Mouse (Mus musculus) CD4-positive helper T cell, adult 2 months (primary cell): ENCODE data around the gene Smg6.

Experiments used
- DNase-seq: peaks from one replicate; pipeline ENCODE4 v3.0.0-alpha.2; 2012; ENCODE audit warnings: low read depth, missing footprints, low spot score

Smg6 gene

DNA sequence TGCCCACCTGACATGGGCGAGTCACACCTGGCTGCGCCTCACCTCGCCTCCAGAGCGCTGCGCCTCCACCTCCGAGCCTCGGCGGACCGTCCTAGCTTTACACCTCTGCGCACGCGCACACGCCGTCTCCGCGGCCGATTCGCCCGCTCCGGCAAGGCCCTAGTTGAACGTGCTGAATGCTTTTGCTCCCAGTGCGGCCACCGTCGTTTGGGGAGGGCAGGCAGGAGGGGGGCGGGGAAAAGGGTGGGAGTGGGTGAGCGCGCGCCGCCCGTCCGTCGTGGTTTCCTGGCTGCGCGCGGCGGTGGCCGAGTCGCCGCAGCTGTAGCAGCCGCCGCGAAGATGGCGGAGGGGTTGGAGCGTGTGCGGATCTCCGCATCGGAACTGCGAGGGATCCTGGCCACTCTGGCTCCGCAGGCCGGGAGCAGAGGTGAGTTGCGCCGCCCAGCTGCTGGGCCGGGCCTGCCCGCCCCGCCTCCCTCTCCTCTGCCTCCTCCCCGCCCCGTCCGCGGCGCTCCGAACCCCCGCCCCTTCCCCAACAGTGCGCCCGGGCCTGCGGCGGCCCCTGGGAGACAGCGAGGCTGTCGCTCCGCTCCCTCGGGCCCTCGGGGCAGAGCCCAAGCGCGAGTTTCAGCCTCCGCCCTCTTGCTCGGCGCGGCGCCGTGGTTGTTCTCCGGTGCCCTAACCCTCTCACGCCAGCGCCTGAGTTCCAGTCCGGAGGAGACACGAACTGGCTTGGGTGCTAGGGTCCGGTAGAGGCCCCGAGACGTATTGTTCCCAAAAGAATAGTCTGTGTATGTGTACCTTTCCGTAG lies at the start of gene Smg6, which contains the start of gene Srr:
Gene Smg6 (plus strand): TSS at position 247 of the 811 bp plus-strand sequence.
Gene Srr (minus strand): TSS at position 372 of the 811 bp plus-strand sequence.
- peak; percentile 98 for DNase-seq

DNA sequence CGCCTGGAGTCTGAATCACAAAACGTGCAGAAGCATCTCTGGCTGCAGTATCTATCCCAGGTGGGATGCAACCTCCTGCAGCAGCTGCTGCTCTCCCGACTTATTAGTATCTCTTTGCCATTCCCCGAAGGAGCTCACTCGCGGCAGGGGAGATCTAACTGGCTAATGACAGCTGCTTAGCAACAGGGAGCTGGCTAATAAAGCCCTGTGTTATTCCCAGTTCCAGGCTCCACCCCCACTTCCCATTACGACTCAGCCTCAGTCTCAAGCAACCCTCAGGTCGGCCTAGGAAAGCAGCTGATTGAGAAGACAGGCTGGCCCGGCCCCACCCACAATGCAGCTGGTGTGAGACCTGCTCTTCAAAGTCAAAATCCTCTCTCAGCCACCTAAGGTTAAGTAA lies 48.8 kb upstream of the Smg6 start:
- DNase-seq, result no peak

DNA sequence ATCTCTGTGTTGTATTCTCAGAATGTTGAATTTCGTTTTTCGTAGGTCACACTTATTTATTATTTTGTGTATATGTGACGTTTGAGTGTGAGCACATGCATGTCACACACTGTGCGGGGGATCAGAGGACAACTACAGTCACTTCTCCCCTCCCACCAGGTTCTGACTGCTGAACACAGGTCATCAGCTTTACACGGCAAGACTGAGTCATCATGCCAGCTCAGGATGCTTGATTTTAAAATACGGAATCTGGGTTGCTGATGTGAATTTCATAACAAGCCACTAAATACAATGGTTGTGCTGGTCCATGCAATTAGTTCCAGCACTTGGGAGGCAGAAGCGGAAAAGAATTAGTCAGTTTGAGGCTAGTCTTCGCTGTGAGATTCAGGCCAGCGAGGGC lies 44.6 kb upstream of the Smg6 start:
- peak; percentile 42 for DNase-seq

DNA sequence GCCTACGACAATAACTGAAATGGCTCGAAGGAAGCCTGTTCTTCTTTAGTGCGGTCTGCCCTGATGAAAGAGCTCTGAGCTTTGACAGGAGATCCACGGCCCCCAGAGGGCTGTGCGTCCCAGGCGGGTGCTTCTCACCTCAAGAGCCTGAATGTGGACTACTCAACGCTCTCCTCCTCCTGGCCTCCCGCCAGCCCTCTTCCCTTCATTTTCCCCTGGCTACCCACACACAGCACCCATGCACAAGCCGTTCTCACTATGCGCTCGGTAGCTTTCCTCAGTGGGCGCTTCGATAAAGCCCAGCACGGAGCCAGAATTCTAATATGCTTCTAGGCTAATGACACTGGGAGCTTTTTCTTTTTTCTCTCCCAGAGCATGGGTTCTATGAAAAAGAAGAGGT lies 43.6 kb upstream of the Smg6 start:
- DNase-seq, result no peak

DNA sequence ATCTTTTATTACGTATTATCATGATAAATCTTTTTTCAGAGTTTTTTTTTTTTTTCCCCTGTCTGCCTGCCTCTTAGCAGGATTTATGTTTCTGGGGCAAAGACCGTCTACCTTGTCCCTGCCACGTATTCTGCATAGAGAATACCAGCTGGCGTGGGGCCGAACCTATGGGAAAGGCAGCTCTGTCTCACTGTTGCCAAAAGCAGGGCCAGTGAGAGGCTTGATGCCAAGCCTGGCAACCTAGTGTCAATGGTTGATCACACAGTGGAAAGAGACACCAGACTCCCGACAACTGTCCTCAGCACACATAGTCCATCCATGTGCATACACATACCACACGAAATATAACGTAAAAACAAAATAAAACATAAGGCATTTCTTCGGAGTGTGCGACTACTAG lies 42.5 kb upstream of the Smg6 start:
- DNase-seq, result no peak

DNA sequence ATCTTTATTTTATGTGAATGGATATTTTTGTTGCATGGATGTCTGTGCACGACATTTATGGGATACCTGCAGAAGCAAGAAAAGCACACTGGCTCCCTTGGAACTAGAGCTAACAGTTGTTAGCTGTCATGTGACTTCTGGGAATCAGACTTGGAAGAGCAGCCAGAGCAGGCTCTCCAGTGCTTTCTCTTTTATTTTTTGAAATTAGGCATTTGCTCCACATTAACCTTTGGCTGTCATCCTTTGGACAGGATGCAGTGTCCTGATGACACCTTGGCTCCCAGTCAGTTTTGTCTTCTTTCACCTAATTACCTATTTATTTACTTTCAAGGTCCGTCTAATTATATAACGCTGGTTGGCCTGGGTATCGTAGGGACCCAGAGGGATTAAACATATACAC lies 31.0 kb upstream of the Smg6 start:
- DNase-seq, result no peak

DNA sequence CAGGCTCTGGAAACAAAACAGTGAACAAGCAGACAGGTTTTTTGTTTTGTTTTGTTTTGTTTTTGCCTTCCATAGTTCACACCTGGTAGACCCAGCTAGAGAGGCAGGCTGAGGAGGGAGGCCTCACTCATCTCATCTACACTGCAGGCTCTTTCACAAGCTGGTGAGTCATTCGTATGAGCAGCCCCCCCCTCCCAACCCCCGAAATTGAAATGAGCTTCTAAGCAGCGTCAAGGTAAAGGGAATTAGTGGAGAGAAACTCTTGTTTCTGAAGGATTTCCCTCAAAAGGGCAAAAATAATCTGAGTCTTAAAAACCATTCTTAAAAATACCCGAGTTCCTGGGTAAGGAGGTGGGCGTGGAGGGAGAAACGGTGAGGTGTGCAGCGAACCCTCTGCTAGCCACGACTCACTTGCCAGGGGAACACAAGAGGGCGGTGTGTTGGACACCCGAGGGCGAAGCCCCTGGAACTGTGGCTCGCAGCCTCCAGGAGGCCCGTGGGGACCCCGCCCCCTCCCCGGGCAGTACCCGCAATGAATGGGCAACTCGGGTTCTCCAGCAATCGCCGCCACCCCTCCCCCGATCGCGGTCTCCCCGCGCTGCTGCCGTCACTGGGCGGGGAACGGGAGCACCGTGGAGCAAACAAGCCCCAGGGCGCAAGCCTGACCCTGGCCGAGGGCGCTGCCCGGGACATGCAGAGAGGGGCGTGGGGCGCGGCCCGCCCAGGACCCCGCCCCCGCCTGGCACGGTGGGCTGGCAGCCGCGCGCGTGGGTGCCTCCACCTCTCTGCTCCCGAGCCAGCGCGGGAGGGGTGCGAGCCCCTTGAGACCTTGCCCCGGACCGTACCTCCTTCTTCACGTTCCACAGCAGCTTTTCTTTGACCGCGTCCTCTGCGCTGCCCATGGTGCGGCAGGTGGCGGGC lies 29.4 kb upstream of the Smg6 start:
- peak; percentile 69 for DNase-seq

DNA sequence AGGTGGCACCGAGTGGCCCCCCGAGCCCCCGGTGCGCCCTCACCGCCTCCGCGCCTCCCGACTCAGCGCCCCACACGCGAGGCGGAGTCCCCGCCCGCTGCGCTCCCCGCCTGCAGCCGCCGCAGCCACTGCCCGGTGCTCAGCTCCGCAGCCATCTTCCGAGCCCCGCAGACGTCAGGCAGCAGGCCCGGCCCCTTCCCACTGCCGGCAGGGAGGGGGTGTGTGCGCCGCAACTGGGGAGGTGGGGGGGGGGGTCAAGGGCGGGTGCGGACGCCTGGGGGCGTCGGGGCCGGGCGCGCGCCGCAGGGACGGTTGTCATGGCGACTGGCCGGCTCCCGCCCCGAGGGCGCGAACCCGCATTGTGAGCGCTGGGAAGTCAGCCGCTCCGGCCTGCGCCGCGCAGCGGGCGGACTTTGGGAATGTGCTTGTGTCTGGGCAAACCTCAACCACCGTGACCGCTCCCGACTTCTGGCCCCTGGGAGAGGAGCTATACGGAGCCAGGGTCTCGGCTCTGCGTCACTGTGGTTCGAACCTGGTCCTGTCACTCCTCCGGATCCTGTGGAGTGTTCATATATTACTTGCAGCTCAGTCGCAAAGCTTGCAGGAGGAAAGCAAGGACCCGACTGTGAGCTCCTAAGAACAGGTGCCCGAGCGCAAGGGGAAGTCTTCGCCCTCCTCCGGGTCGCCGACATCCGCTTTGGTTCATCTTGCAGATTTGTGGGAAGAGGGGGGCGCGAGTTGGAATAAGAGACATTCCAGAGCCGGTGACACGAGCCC lies 28.5 kb upstream of the Smg6 start, which contains the start of gene Sgsm2:
Gene Sgsm2 (minus strand): TSS at position 160 of the 777 bp plus-strand sequence.
- peak; percentile 79 for DNase-seq

DNA sequence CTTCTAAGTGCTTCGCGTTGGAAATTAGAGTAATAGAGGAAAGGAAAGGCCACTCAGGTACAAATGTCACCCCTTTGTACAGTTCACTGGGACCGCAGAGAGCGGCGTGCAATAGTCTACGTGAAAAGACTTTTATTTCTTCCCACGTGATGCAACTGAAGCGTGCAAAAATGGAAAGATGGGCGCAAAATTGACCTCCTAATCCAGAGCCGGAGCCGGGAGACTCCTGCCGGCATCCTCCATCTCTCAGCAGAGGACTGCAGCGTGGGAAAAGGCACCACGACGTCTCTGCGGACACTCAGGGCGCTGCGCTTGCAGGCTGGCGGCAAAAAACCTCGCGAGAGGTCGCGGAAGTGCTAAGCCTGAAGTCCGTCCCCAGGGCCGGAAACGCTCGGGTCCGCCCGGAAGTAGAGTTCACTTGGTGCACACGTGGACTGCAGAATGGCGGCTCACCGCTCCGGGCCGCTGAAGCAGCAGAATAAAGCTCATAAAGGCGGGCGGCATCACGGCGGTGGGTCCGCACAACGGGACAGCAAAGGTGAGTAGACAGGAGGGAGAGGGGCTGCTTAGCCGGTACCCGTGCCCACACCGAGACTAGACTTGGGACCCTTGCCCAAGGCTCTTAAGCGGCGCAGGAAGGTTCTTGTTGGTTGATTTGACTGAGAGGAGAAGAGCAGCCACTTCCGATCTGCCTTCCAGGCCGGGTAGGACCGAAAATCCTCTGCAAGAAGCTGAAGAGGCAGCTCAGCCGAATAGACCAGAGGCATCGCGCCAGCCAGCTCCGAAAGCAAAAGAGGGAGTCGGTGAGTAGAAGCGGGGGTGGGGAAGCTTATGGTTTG lies 27.7 kb upstream of the Smg6 start, which contains the start of gene Tsr1:
Gene Tsr1 (plus strand): TSS at position 394 of the 839 bp plus-strand sequence.
- peak; percentile 92 for DNase-seq

DNA sequence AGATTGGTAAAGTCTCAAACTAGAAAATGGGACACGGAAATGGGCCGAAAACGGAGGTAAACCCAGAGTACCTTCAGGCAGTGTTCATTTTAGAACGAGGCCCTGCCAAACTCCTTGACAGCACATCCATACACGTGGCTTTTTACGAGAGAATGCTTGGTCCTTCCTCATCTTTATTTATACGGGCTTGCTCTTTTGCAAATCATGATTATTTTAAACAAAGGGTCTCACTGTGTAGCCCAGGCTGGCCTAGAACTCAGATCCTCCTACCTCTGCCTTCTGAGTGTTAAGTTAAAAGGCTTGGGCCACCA lies 27.2 kb upstream of the Smg6 start:
- DNase-seq, result no peak

DNA sequence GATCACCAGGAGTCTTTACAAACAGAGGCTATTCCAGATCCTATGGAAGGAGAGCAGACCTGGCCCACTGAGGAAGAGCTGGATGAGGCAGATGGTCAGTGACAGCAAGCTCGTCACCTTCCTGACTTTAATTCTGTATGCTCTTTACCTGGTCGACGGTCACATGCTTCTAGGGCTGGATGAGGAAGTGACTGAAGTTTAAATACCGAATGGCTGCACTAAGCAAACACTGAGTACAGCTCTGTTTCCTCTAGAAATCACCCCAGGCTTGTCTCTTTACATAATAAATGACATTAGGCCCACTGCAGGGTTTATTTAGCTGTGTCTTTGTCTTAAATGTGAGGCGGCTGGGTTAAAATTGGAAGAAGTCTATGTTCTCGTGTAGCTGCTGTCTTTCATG lies 24.1 kb upstream of the Smg6 start:
- DNase-seq, result no peak

DNA sequence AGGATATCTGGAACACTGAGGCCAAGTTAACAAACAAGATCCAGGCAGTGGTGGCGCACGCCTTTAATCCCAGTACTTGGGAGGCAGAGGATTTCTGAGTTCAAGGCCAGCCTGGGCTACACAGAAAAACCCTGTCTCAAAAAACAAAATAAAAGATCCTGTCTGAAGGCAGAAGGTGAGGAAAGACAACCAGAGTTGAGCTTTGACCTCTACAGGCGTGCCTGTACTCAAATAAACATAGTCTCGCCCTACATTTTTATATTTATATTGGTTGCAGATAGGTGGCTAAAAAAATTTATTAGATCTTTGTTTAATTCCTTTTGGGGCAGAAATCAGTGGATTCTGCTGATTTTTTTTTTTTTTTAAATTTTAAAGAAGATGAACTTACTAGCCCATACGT lies 23.2 kb upstream of the Smg6 start:
- DNase-seq, result no peak

DNA sequence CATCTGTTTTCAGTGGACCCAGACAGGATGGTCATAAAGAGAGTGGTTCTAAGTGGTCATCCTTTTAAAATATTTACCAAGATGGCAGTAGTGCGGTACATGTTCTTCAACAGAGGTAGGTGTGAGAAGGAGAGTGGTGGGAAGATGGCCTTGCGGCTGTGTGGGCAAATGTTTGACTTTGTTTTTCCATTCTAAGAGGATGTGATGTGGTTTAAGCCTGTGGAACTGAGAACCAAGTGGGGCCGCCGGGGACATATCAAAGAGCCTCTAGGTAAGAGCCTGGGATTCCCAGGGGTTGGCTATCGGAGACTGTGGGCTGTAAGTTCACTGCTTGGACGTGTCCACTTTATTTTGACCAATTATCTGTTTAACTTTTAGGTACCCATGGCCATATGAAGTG lies 17.8 kb upstream of the Smg6 start:
- DNase-seq, result peak; percentile 18

DNA sequence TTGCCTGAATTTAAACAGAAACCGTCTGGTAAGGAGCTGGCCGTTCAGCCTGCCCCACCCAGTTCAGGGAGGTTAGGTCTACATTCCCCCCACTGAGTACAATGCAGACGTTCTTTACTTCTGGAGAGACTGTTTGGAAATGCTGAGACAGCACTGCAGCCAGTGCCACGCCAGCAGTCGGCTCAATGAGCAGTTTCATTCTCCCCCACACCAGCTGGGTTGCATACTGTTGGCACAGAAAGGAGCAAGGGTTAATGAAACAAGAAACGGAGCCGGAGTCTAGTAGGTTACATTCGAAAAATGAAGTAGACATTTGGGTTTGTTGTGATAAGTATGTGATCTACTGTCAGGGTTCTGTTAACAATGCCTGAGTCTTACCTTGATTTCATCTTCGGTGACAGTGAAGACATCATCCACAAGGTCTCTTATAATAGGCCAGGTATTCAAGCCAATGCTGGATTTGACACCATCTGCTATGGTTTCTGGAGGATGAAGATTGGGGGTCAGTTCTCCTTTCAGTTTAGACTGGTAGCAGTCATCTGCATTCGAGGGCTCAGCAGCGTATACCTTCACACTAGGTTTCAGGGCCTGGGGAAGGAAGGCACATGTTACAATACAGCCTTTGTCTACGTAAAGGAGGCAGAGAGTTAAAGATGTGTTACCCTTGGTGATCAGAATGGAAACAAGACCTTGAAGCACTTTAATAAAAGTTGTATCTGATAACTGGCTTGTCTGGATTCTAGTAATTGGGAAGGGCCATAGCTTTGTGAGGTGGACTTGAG lies 16.8 kb upstream of the Smg6 start:
- DNase-seq, result no peak

DNA sequence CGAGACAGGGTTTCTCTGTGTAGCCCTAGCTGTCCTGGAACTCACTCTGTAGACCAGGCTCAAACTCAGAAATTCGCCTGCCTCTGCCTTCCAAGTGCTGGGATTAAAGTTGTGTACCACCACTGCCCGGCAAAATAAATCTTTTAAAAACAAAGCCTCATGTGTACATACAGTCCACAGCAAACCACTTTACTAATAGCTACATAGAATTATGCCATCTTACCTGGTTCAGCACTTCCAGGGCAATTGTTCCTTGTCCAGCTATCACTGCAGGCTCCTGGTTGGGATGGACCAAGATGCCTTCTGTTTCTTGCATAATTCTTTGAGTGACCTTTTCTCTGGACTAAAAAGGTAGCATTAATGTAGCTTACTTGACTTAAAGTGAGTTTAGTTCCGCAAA lies 15.6 kb upstream of the Smg6 start:
- DNase-seq, result no peak

DNA sequence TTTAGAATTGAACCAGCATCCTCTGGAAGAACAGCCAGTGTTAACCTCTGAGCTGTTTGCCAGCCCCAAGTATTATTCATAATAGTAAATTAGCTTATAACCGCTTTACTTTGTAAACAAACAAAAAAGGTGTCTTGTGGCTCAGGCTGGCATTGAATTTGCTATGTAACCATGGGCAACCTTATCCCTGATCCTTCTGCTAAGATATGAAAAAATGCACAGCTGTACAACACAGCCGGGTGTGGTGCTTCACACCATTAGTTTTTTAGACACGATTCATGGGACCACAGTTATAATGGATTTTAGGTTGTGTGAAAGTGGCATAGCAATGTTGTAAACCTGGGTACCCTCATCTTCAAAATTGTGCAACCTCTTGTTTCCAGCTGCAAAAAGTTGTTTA lies 13.1 kb upstream of the Smg6 start:
- DNase-seq, result no peak

DNA sequence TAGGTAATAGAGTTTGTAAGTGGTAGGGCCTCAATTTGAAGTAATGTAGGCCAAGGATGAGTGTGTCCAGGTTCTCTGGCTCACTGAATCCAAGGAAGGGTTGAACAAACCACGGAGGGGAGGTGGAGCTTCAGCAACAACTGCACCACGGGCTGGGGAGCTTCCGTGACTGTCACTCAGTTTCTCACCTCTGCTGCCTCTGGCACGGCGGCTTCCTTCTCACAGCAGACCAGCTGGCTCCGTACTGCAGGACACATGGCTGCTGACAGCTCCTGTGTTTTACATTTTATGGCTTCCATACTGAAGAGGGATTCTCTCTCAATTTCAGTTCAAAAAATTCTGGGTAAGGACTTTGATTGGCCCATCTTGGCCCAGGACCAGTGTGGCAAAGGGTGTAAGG lies 6.4 kb upstream of the Smg6 start:
- DNase-seq, result no peak

DNA sequence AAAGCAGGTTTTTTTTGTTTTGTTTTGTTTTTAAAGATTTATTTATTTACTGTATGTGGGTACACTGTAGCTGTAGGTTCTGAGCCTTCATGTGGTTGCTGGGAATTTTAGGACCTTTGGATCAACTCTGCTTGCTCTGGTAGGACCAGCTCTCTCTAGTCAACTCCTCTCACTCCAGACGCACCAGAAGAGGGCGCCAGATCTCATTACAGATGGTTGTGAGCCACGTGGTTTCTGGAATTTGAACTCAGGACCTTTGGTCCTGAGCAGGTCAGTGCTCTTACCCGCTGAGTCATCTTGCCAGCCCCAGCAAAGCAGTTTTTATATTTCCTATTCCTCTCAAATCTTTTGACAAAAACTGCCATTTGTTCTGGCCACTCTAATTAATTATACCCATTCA lies 1.5 kb upstream of the Smg6 start:
- DNase-seq, result peak; percentile 53

DNA sequence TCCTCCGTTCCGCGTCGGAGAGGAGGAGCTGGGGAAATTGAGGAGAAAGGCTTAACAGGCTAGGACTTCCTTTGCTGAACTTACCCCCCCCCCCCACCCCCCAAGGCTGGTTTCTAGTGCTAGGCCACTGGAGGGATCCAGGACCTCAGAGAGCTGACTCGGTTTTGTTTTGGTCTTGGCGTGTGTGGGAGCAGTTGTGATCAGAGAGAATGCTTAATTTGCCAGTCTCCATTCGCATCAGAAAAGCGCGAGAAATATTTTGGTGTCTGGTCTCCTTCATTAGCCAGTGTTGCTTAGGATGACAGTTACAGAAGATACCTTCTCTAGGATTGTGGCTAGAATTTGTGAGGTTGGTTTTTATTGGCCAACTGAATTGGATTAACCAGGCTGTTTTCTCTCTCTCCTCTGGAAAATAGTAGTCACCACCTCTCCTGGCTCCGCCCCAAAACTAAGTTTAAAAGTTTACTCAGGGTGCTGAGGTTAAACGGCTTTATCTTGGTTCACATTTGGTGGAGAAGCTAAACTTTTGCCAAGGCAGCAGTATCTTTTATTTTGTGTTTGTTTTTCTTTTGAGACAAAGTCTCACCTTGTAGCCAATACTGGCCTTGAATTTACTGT lies 874 bp downstream of the Smg6 start:
- peak; percentile 80 for DNase-seq

DNA sequence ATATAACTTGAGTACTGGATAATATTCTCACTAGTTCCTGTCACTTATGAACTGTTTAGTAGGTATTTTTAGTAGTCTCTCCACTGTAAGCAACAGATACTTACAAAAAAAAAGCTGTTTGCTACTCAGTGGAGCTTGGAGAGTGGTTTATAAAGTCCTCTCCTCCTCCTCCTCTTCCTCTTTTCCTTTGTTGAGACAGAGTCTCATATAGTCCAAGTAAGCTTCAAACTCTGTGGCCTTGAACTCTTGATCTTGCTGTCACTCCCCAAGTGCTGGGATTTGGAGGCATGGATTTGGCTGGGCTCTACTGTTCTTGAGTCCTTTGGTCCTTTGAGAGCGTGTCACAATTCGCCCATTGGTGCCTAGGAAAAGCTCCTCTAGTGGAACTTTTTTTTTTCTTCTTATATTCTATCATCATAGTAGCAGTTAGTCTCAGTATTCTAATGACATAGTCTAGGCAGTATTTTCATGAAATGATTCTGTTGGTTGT lies 1.7 kb downstream of the Smg6 start:
- DNase-seq, result no peak
